Mouse (Mus musculus) spleen, adult 12 weeks (tissue): ENCODE measurements around the gene Tarbp1.
"Not testable (repeated sequence)": the region's sequence is repeated elsewhere in the genome, so short reads cannot be mapped to it uniquely, and the experiment has no call there.

ENCODE experiments used
- DNase-seq: peaks from one replicate; pipeline ENCODE4 v3.0.0; 2022; ENCODE audit warnings: low spot score

Gene Tarbp1

GRCm38 (mm10) chr8:126494160-126495110 is 19.6 kb upstream of the Tarbp1 start:
- DNase-seq, result no peak

- peak; percentile 35 for DNase-seq
These were observed 8.1 kb upstream of the Tarbp1 start for GRCm38 (mm10) chr8:126482938-126483337.

DNA sequence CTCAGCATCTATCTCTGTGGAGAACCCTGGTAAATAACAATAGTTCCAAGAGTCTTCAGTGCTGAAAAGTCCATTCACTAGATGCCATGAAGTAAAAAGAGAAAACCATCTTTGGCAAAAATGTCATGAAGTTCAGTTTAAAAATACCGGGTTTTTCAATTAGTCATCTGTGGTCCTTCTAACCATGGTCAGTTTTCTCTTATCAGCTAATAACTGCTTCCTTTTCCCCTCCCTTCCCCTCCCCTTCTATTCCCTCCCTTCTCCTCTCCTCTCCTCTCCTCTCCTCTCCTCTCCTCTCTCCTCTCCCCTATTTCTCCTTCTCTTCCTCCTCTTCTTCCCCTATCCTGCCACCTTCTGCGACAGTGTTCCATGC is 7.5 kb upstream of the Tarbp1 start:
- DNase-seq, result no peak

- DNase-seq, result no peak
These were observed 6.9 kb upstream of the Tarbp1 start for GRCm38 (mm10) chr8:126481494-126482347.

DNA sequence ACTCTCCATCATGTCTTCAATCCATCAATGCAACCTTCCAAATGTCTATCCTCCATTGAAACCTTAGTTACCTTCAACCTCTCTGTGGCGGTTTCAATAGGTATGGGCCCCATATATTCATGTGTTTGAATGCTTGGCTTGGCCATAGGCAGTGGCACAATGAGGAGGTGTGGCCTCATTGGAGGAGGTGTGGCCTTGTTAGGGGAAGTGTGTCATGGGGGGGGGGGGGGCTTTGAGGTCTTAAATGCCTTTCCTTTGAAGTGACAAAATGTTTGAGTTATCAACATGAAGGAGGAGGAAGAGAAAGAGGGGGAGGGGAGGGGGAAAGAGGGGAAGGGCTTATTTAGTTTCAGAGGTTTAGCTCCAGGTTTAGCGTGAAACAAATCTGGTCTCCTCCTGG is 5.5 kb upstream of the Tarbp1 start:
- DNase-seq, result no peak

GRCm38 (mm10) chr8:126478714-126479113 is 3.8 kb upstream of the Tarbp1 start:
- DNase-seq, result no peak

GRCm38 (mm10) chr8:126476151-126476855 is 1.4 kb upstream of the Tarbp1 start:
- not testable (repeated sequence) for DNase-seq

DNA sequence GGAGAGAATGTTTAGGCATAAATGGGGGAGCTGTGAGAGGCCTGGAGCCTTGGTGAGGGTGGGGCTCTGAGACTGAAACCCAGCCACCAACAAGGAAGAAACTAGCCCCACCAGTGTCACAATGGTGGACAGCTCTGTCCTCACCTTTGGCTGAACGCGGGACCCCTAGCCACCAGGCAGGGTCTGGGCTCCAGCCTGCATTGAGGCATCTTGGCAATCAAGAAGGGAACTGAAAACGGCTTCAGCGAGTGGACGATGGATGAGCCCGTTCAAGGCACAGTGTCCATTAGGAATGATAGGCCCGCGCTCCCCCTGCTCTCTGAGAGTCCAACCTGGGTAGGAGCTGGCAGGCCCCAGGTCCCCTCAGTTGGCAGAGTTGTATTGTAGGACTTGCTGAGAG is 873 bp upstream of the Tarbp1 start:
- not testable (repeated sequence) for DNase-seq

- DNase-seq, result no peak
These were observed 1.0 kb downstream of the Tarbp1 start for GRCm38 (mm10) chr8:126473802-126474298.

- no peak for DNase-seq
These were observed 10.8 kb downstream of the Tarbp1 start for GRCm38 (mm10) chr8:126464071-126464470.

DNA sequence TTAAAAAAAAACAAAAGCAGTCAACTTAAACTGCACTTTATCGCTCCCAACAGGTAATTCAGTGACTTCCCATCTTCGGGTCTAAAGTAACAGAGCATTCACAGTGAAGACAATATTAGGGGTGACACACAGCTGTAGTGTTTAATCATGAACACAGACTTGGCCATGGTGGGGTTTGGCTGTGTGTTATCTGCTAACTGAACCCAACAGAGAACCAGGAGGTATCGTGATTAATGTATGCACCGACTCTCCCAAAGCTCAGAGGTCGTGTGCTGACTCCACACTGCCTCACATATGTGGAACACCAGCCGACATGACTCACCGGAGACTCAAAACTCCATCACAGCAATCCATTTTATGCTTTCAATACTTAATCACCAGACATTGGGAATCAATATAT is 13.1 kb downstream of the Tarbp1 start:
- DNase-seq, result no peak

DNA sequence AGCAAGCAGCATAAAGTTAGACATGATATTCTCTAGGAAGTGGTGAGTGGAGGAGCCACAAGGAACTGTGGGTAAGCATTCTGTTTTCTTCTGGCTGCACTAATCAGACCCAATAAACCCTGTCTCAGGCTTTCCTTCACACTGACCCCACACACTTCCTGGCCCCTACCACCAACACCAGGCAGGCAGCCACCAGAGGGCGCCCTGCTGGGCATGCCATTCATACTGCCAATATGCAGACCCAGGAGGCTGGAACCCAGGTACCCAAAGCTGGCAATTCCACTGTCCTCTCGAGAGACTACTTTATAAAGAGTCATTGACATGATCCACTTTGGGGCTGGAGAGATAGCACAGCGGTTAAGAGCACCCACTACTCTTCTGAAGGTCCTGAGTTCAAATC is 14.6 kb downstream of the Tarbp1 start:
- peak; percentile 31 for DNase-seq

DNA sequence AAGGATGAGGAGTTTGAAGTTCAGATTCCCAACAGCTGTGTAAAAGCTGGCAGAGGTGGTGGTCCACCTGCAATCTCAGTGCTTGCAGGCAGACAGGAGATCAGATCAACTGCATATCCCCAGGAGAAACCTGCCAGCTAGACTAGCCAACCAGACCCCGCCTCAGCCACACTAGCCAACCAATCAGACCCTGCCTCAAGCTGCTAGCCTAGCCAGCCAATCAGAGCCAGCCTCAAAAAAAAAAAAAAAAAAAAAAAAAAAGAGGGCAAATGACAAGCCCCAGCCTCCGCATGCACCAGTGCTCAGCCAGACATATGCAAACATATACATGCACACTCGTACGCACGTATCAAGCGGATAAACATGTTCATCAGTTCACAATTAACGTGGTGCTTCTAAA is 19.5 kb downstream of the Tarbp1 start:
- no peak for DNase-seq

DNA sequence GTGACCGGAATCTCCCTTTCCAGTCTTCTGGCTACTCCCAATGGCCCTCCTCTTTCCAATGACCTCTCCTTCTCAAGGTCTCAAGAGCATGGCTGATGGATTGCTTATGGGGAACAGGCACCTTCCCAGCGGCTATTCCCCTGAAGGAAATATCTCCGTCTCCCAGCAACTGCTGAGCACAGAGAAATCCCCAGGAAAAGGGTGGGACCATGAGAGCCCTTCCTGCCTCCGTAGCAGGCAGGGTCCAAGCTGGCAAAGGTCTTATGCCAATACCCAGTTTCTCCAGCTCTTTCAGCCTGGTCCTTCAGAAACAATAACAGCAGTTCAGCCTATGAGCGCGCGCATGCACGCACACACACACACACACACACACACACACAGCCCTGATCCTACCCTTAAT is 23.7 kb downstream of the Tarbp1 start:
- DNase-seq, result no peak

DNA sequence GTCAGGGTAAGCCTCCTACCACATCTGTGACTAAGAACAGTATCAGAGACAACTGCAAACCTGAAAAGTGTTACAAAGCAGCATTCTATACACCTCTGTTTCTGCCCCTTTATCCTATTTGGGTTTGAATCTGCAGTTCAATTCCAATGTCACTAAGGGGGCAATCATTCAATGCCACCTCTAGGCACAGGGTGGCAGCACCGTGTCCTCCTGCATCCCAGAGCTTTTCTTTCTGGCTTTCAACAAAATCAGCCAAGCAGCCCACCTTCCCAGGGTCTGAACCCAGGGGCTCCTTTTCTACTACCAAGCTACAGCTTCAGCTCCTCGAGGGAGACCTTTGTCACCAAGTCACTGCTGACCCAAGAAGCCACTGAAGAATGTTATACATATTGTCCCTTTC is 35.9 kb downstream of the Tarbp1 start:
- DNase-seq, result no peak

GRCm38 (mm10) chr8:126433827-126434226 is 41.0 kb downstream of the Tarbp1 start:
- DNase-seq, result no peak

- no peak for DNase-seq
These were observed 45.2 kb downstream of the Tarbp1 start for GRCm38 (mm10) chr8:126429635-126430034.

- DNase-seq, result no peak
These were observed 49.9 kb downstream of the Tarbp1 start for GRCm38 (mm10) chr8:126424946-126425345.

- DNase-seq, result no peak
These were observed 50.7 kb downstream of the Tarbp1 start for GRCm38 (mm10) chr8:126424163-126424562.

DNA sequence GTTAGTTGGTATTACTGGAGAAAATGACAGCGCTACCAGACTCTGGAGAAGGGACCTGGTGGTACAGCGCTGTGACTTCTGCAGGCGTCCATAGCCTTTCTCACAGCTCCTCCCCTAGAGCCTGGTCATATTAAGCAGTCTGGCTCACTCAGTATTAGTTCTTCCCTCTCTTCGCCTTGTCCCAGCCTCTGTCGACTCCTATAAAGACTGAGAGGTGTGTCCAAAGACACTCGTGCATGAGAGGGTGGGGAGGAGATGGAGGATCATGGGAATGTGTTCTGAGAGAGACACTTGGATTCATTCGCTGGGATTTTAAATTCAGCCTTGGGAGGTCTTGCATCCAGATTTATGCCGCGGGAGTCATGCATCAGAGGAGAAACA is 52.0 kb downstream of the Tarbp1 start:
- DNase-seq, result no peak

DNA sequence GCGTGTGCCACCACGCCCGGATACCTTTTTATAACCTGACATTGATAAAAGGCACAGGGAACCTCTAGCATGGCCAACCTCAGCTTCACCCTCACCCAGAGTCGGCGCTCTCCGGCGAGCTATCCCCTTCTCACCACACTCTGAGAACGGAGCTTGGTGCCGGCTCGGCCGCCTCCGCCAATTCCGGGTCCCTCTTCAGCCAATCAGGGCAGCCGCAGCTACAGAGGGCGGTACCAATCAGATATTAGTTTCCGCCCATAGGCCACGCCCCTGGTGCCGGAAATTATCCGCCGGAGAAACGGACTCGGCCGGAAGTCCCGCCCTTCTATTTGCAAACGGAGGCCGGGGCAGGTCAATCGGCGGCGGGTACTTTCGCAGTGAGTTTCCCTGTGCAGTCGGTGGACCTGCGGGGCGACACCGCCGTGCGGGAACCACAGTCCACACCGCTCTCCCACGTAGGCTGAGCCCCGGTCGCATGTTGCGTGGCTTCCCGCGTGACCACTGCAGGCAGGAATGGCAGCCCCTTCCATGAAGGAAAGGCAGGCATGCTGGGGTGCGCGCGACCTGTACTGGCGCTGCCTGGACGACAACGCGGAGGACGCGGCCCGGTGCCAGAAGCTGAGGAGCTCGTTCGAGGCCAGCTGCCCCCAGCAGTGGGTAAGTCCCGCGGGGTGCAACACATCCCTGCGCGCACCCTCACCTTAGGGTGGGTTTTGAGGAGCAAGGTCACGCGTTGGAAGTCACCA is 52.5 kb downstream of the Tarbp1 start, which contains the start of gene Coa6:
TSS of gene Coa6 (plus strand) at position 342 of the 746 bp plus-strand sequence.
- peak; percentile 97 for DNase-seq
